ENCODE assay signal across 9 mouse cellular contexts in genomic region chrX:93911087-93911840, GRCm38 (mm10). TPM values are rescaled to one million over a fixed set of nuclear protein-coding genes. Genes with fewer than 3 reads are reported as not detected.
A peak's percentile ranks its signal among the peaks of the same experiment; 100 is the strongest.
DNase-seq lines count a peak whose midpoint lies in the region; ATAC-seq and TF ChIP-seq lines count a peak whose summit lies in the region.
"Had no signal": no experiment of that assay in that cellular context is flagged by ENCODE, and none has a peak within 500 bp of the region (broad histone marks: within the 10 kb centered on the region; RNA-seq: fewer than 3 reads in every experiment).

No protein-coding gene starts in this region.

- peak overlapping the region; percentile 39 for H3K9ac ChIP-seq in forebrain, embryonic 11.5 days (ENCODE audit: low read length)
- H3K9ac ChIP-seq in heart, postnatal 0 days (replicated peaks; ENCODE audit: low read depth, low read length): no peak overlapping the region
- no peak overlapping the region for H3K9ac ChIP-seq in neural tube, embryonic 15.5 days (replicated peaks)

- DNase-seq in ES-CJ7 (ENCODE audit: low read depth, low spot score): peak; percentile 75
- DNase-seq in forebrain, embryonic 11.5 days (ENCODE audit: low spot score): peak; percentile 65
- DNase-seq in heart, postnatal 0 days (ENCODE audit: low spot score): peak; percentile 37
- DNase-seq in kidney, postnatal 14 days: peak; percentile 68
- DNase-seq in lung, adult 18-20 months: peak; percentile 10 to 29
- DNase-seq in thymus, postnatal 36 days: peak; percentile 14 to 20

- H3K9me3 ChIP-seq in forebrain, embryonic 11.5 days (ENCODE audit: control insufficient read depth, low read length): no peaks in the 10 kb centered on the region
- H3K9me3 ChIP-seq in heart, postnatal 0 days (replicated peaks; ENCODE audit: control insufficient read depth, low read length): no peaks in the 10 kb centered on the region
- no peaks in the 10 kb centered on the region for H3K9me3 ChIP-seq in neural tube, embryonic 15.5 days (replicated peaks)

- no peaks in the 10 kb centered on the region for H3K36me3 ChIP-seq in forebrain, embryonic 11.5 days (ENCODE audit: control insufficient read depth, insufficient read depth, low read length)
- H3K36me3 ChIP-seq in heart, postnatal 0 days (replicated peaks; ENCODE audit: control insufficient read depth, insufficient read depth, low read length): no peaks in the 10 kb centered on the region
- H3K36me3 ChIP-seq in neural tube, embryonic 15.5 days: no peaks in the 10 kb centered on the region

- no peaks in the 10 kb centered on the region for H3K4me1 ChIP-seq in brown adipose tissue, adult 24 weeks (ENCODE audit: control insufficient read depth, insufficient read depth, insufficient read length, low read length)
- H3K4me1 ChIP-seq in forebrain, embryonic 11.5 days (replicated peaks; ENCODE audit: control insufficient read depth, insufficient read depth, low read length): no peaks in the 10 kb centered on the region
- H3K4me1 ChIP-seq in heart, postnatal 0 days (ENCODE audit: control insufficient read depth, insufficient read depth): no peaks in the 10 kb centered on the region
- H3K4me1 ChIP-seq in neural tube, embryonic 15.5 days: no peaks in the 10 kb centered on the region

- TF ChIP-seq EP300 in heart, postnatal 0 days (IDR thresholded peaks at IDR 0.05; ENCODE audit: low read depth): no peak

- ATAC-seq in forebrain, embryonic 11.5 days (replicated peaks; ENCODE audit: low FRiP score): peak; percentile 72
- ATAC-seq in heart, postnatal 0 days (ENCODE audit: insufficient read depth, low read depth): peak; percentile 66; the same call in 1 of the 2 replicates
- peak; percentile 79; the same call in 1 of the 2 replicates for ATAC-seq in neural tube, embryonic 15.5 days (ENCODE audit: low FRiP score)

- H3K4me3 ChIP-seq in brown adipose tissue, adult 24 weeks (ENCODE audit: insufficient read depth, low read depth, low read length): 0 out of 2 replicates have a peak overlapping the region, but pooled peaks have one; percentile 23
- H3K4me3 ChIP-seq in forebrain, embryonic 11.5 days (ENCODE audit: low read depth, low read length): peak overlapping the region; percentile 9; the same call in 1 of the 2 replicates
- peak overlapping the region; percentile 31 for H3K4me3 ChIP-seq in heart, postnatal 0 days (ENCODE audit: low read depth, low read length)
- peak overlapping the region; percentile 31 for H3K4me3 ChIP-seq in neural tube, embryonic 15.5 days (replicated peaks)

- no peaks in the 10 kb centered on the region; the same call in 1 of the 2 replicates for H3K27me3 ChIP-seq in forebrain, embryonic 11.5 days (ENCODE audit: control insufficient read depth, insufficient read depth, low read length)
- H3K27me3 ChIP-seq in heart, postnatal 0 days (ENCODE audit: control insufficient read depth, insufficient read depth, low read length): 0 out of 2 replicates have a peak, but pooled peaks cover 4% of the 10 kb centered on the region
- H3K27me3 ChIP-seq in neural tube, embryonic 15.5 days (replicated peaks): no peaks in the 10 kb centered on the region; the same call in 1 of the 2 replicates

- peak overlapping the region; percentile 41; the same call in 1 of the 2 replicates for H3K4me2 ChIP-seq in forebrain, embryonic 11.5 days (ENCODE audit: low read depth, low read length, severe bottlenecking)
- peak overlapping the region; percentile 59 for H3K4me2 ChIP-seq in heart, postnatal 0 days (ENCODE audit: low read depth, low read length)
- peak overlapping the region; percentile 56 for H3K4me2 ChIP-seq in neural tube, embryonic 15.5 days

- H3K27ac ChIP-seq in brown adipose tissue, adult 24 weeks (replicated peaks; ENCODE audit: low read depth, low read length): no peak overlapping the region
- no peak overlapping the region for H3K27ac ChIP-seq in forebrain, embryonic 11.5 days (ENCODE audit: low read depth, low read length)
- H3K27ac ChIP-seq in heart, postnatal 0 days (ENCODE audit: low read depth): no peak overlapping the region
- H3K27ac ChIP-seq in neural tube, embryonic 15.5 days (replicated peaks): no peak overlapping the region

- TF ChIP-seq CTCF in heart, postnatal 0 days (IDR thresholded peaks at IDR 0.05; ENCODE audit: low read depth): peak; percentile 67

- 26% methylated on average over 21 of the region's 21 CpGs for WGBS in forebrain, embryonic 11.5 days
- 25% methylated on average over 21 of the region's 21 CpGs for WGBS in heart, postnatal 0 days
- 29% methylated on average over 21 of the region's 21 CpGs for WGBS in neural tube, embryonic 15.5 days

RNA-seq across cellular contexts. Expression of gene AU015836, which starts 57.2 kb away (rescaled TPM):
- polyA plus RNA-seq in brown adipose tissue, adult 24 weeks (2012; ENCODE audit: insufficient read depth, insufficient read length, missing spikeins): not detected in 2 replicates
- not detected in 2 replicates for polyA plus RNA-seq in forebrain, embryonic 11.5 days (2014; fragmentation: Nextera tagmentation; extraction: Ambion mirVana)
- not detected in 2 replicates for total RNA-seq in heart, postnatal 0 days (2014; rRNA removed; ENCODE audit: low replicate concordance)
- polyA plus RNA-seq in heart, postnatal 0 days (2015; fragmentation: Nextera tagmentation; extraction: Ambion mirVana): not detected in 2 replicates
- polyA plus RNA-seq in neural tube, embryonic 15.5 days (2015; fragmentation: Nextera tagmentation; extraction: Ambion mirVana): not detected in 2 replicates
- total RNA-seq: layer of hippocampus, adult 8-10 months had no signal

Comparison
In these comparisons a context has a peak if more than half of its experiments do, and no peak if none do; other contexts are left out.
1. DNase-seq: peak in every context shown above with its lines; median percentile 75 in ES-CJ7; 68 in kidney, postnatal 14 days; 65 in forebrain, embryonic 11.5 days; 37 in heart, postnatal 0 days; 20 in lung, adult 18-20 months; 17 in thymus, postnatal 36 days.